Mouse (Mus musculus) central nervous system, embryonic 14 days (tissue): ENCODE data around the gene Krtap3-1. TPM values are rescaled to one million over a fixed set of nuclear protein-coding genes. Genes with fewer than 3 reads are reported as not detected.

Experiments
- polyA plus RNA-seq: library from polyadenylated mRNA; depleted of rRNA; stranded (reverse); fragments of >200 nt; gene quantifications from 2 replicates; pipeline ENCODE4 v1.2.3, GENCODE M21; 2012; rRNA removed

Krtap3-1 gene
- polyA plus RNA-seq: not detected in 2 replicates

GRCm38 (mm10) chr11:99566530-99566929 lies at the start of gene Krtap3-1:
Gene Krtap3-1 (minus strand): TSS chr11:99566630.

GRCm38 (mm10) chr11:99614796-99615363 lies 48.5 kb upstream of the Krtap3-1 start, which contains the start of gene Krtap2-4:
Gene Krtap2-4 (minus strand): TSS chr11:99614846.

GRCm38 (mm10) chr11:99610089-99610488 lies 43.7 kb upstream of the Krtap3-1 start, which contains the start of gene Gm11937:
Gene Gm11937 (minus strand): TSS chr11:99610189.

GRCm38 (mm10) chr11:99603208-99603607 lies 36.8 kb upstream of the Krtap3-1 start, which contains the start of gene Gm11938:
Gene Gm11938 (minus strand): TSS chr11:99603308.

GRCm38 (mm10) chr11:99597742-99598141 lies 31.3 kb upstream of the Krtap3-1 start, which contains the start of gene Krtap9-3:
Gene Krtap9-3 (minus strand): TSS chr11:99598105.

GRCm38 (mm10) chr11:99590981-99591380 lies 24.6 kb upstream of the Krtap3-1 start, which contains the start of gene Krtap1-3:
Gene Krtap1-3 (minus strand): TSS chr11:99591339.

GRCm38 (mm10) chr11:99583245-99583704 lies 16.8 kb upstream of the Krtap3-1 start, which contains the start of gene Krtap1-4:
Gene Krtap1-4 (minus strand): TSS chr11:99583654.

GRCm38 (mm10) chr11:99580636-99581035 lies 14.2 kb upstream of the Krtap3-1 start, which contains the start of gene Krtap1-5:
Gene Krtap1-5 (minus strand): TSS chr11:99581016.

GRCm38 (mm10) chr11:99559366-99559765 lies 7.1 kb downstream of the Krtap3-1 start, which contains the start of gene Gm11939:
Gene Gm11939 (minus strand): TSS chr11:99559466.

GRCm38 (mm10) chr11:99556753-99557152 lies 9.7 kb downstream of the Krtap3-1 start, which contains the start of gene Krtap3-2:
Gene Krtap3-2 (minus strand): TSS chr11:99556853.

GRCm38 (mm10) chr11:99550765-99551164 lies 15.7 kb downstream of the Krtap3-1 start, which contains the start of gene Krtap3-3:
Gene Krtap3-3 (minus strand): TSS chr11:99550865.

GRCm38 (mm10) chr11:99521288-99521860 lies 45.1 kb downstream of the Krtap3-1 start, which contains the start of gene Krt39:
Gene Krt39 (minus strand): TSS chr11:99521338.

Other genes starting within 250 kb of the Krtap3-1 start
- 0.06 and 0.07 TPM in 2 replicates for gene Krt25, start 243.7 kb downstream of the Krtap3-1 start, polyA plus RNA-seq
- gene Krt26, start 228.7 kb downstream of the Krtap3-1 start, polyA plus RNA-seq: 0.09 and 0.12 TPM in 2 replicates
- 0.07 and 0.09 TPM in 2 replicates for gene Krt27, start 215.5 kb downstream of the Krtap3-1 start, polyA plus RNA-seq
- gene Krt28, start 191.7 kb downstream of the Krtap3-1 start, polyA plus RNA-seq: 0.15 and 0.26 TPM in 2 replicates
- 15.8 and 24.0 TPM in 2 replicates for gene Krt10, start 177.3 kb downstream of the Krtap3-1 start, polyA plus RNA-seq
- 0.07 and 0.14 TPM in 2 replicates for gene Krt12, start 144.4 kb downstream of the Krtap3-1 start, polyA plus RNA-seq
- 0.08 and 0.09 TPM in 2 replicates for gene Krt20, start 128.5 kb downstream of the Krtap3-1 start, polyA plus RNA-seq
- gene Krt23, start 73.5 kb downstream of the Krtap3-1 start, polyA plus RNA-seq: 0.02 and 0.49 TPM in 2 replicates
- not detected in 2 replicates for gene Krt39, start 45.3 kb downstream of the Krtap3-1 start, polyA plus RNA-seq
- gene Krt40, start 23.5 kb downstream of the Krtap3-1 start, polyA plus RNA-seq: not detected in 2 replicates
- not detected in 2 replicates for gene Krtap3-3, start 15.8 kb downstream of the Krtap3-1 start, polyA plus RNA-seq
- not detected in 2 replicates for gene Krtap3-2, start 9.8 kb downstream of the Krtap3-1 start, polyA plus RNA-seq
- not detected in 2 replicates for gene Gm11939, start 7.2 kb downstream of the Krtap3-1 start, polyA plus RNA-seq
- gene Krtap1-5, start 14.4 kb upstream of the Krtap3-1 start, polyA plus RNA-seq: not detected in 2 replicates
- gene Krtap1-4, start 17.0 kb upstream of the Krtap3-1 start, polyA plus RNA-seq: not detected in 2 replicates
- not detected in 2 replicates for gene Krtap1-3, start 24.7 kb upstream of the Krtap3-1 start, polyA plus RNA-seq
- not detected in 2 replicates for gene Krtap9-3, start 31.5 kb upstream of the Krtap3-1 start, polyA plus RNA-seq
- not detected in 2 replicates for gene Gm11938, start 36.7 kb upstream of the Krtap3-1 start, polyA plus RNA-seq
- gene Gm11937, start 43.6 kb upstream of the Krtap3-1 start, polyA plus RNA-seq: not detected in 2 replicates
- not detected in 2 replicates for gene Krtap2-4, start 48.2 kb upstream of the Krtap3-1 start, polyA plus RNA-seq
- not detected in 2 replicates for gene Gm11562, start 53.8 kb upstream of the Krtap3-1 start, polyA plus RNA-seq
- gene Krtap4-1, start 61.6 kb upstream of the Krtap3-1 start, polyA plus RNA-seq: not detected in 2 replicates
- not detected in 2 replicates for gene Krtap4-2, start 68.5 kb upstream of the Krtap3-1 start, polyA plus RNA-seq
- not detected in 2 replicates for gene Krtap4-7, start 77.5 kb upstream of the Krtap3-1 start, polyA plus RNA-seq
- not detected in 2 replicates for gene Gm11555, start 83.6 kb upstream of the Krtap3-1 start, polyA plus RNA-seq
- not detected in 2 replicates for gene Gm11563, start 92.3 kb upstream of the Krtap3-1 start, polyA plus RNA-seq
- gene Krtap4-6, start 99.3 kb upstream of the Krtap3-1 start, polyA plus RNA-seq: not detected in 2 replicates
- gene Gm14190, start 124.1 kb upstream of the Krtap3-1 start, polyA plus RNA-seq: not detected in 2 replicates
- gene Gm14180, start 167.7 kb upstream of the Krtap3-1 start, polyA plus RNA-seq: not detected in 2 replicates
- not detected in 2 replicates for gene Gm11595, start 206.3 kb upstream of the Krtap3-1 start, polyA plus RNA-seq
- gene Krtap4-8, start 214.1 kb upstream of the Krtap3-1 start, polyA plus RNA-seq: not detected in 2 replicates
- not detected in 2 replicates for gene Krtap4-9, start 218.6 kb upstream of the Krtap3-1 start, polyA plus RNA-seq
- not detected in 2 replicates for gene Gm11596, start 226.8 kb upstream of the Krtap3-1 start, polyA plus RNA-seq
- not detected in 2 replicates for gene Gm11569, start 232.3 kb upstream of the Krtap3-1 start, polyA plus RNA-seq
- gene Gm11554, start 237.8 kb upstream of the Krtap3-1 start, polyA plus RNA-seq: not detected in 2 replicates
- gene Krtap4-13, start 243.3 kb upstream of the Krtap3-1 start, polyA plus RNA-seq: not detected in 2 replicates
- gene Gm11564, start 249.0 kb upstream of the Krtap3-1 start, polyA plus RNA-seq: not detected in 2 replicates